Mouse (Mus musculus): ENCODE measurements around the gene Zfp969.
"Not testable (repeated sequence)": the region's sequence is repeated elsewhere in the genome, so short reads cannot be mapped to it uniquely, and the experiment has no call there.

Gene Zfp969

DNA sequence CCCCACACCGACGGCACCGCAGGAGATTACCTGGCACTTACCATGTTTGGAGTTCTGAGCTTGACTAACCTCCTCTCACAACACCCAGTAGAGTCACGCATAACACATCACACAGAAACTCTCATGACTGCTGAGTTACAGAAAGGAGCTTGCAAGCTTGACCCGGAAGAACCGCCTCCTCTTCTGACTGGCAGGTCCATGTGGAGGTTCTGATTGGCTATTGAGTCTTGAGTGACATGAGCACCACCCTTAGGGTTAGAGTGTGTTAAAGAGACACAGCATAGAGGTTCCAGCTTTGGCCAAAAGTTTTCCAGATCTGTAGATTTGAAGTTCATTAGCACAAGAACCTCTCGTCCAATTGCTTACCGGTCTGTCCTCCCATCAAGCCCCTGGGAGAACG lies at the start of gene Zfp969:
Zfp969 (minus strand) TSS at position 101 of the 400 bp plus-strand sequence.
- not testable (repeated sequence) for DNase-seq (ENCODE audit: inconsistent ontology term)

DNA sequence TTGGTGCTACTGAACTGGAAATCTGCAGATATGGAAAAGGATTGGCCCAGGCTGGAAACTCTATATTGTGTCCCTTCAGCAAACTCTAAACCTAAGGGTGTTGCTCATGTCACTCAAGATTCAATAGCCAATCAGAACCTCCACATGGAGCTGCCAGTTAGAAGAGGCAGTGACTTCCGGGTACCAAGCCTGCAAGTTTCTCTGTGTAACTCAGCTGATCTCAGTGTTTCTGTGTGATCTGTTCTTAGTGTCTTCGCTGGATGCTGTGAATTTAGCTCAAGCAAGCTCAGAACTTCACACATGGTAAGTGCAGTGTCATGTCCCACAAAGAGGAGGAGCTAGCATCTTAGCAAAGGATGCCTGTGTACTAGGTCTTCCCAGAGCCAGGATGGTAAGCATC lies 37.8 kb upstream of the Zfp969 start, which contains the start of gene Gm2007:
Gm2007 (plus strand) TSS at position 301 of the 400 bp plus-strand sequence.
- not testable (repeated sequence) for DNase-seq (ENCODE audit: inconsistent ontology term)

DNA sequence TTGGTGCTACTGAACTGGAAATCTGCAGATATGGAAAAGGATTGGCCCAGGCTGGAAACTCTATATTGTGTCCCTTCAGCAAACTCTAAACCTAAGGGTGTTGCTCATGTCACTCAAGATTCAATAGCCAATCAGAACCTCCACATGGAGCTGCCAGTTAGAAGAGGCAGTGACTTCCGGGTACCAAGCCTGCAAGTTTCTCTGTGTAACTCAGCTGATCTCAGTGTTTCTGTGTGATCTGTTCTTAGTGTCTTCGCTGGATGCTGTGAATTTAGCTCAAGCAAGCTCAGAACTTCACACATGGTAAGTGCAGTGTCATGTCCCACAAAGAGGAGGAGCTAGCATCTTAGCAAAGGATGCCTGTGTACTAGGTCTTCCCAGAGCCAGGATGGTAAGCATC lies 59.8 kb downstream of the Zfp969 start, which contains the start of gene Gm11007:
Gm11007 (plus strand) TSS at position 301 of the 400 bp plus-strand sequence.
- DNase-seq (ENCODE audit: inconsistent ontology term) = not testable (repeated sequence)

Measured in Muller cell, postnatal 12 days (primary cell).